ENCODE assay signal across 12 mouse cellular contexts in genomic region chr5:107201509-107202182, GRCm38 (mm10).
DNase-seq lines count a peak whose midpoint lies in the region; ATAC-seq and TF ChIP-seq lines count a peak whose summit lies in the region.
"Had no signal": no experiment of that assay in that cellular context is flagged by ENCODE, and none has a peak within 500 bp of the region (broad histone marks: within the 10 kb centered on the region; RNA-seq: fewer than 3 reads in every experiment).

No protein-coding gene starts in this region.

- H3K4me2 ChIP-seq in lung, embryonic 15.5 days, result no peak overlapping the region
- H3K4me2 ChIP-seq in liver, embryonic 14.5 days (ENCODE audit: low read depth), result 0 out of 2 replicates have a peak overlapping the region, but pooled peaks have one; percentile 13
- H3K4me2 ChIP-seq in forebrain, embryonic 15.5 days (replicated peaks), result no peak overlapping the region
- H3K4me2 ChIP-seq: hindbrain, embryonic 15.5 days had no signal

- H3K4me1 ChIP-seq in lung, embryonic 15.5 days, result peaks cover 42% of the 10 kb centered on the region
- H3K4me1 ChIP-seq in liver, embryonic 14.5 days (replicated peaks; ENCODE audit: control insufficient read depth in 2 of 2, insufficient read depth in 2 of 2, low read length in 1 of 2), result peaks cover 3 to 25% of the 10 kb centered on the region in 2 experiments; a peak in 3 of 4 replicates
- H3K4me1 ChIP-seq in forebrain, embryonic 15.5 days, result no peaks in the 10 kb centered on the region; the same call in 1 of the 2 replicates

- WGBS in lung, embryonic 15.5 days, result 61% methylated on average over 9 of the region's 9 CpGs
- 48% methylated on average over 9 of the region's 9 CpGs for WGBS in liver, embryonic 14.5 days (ENCODE audit: insufficient replicate concordance)
- WGBS in forebrain, embryonic 15.5 days, result 64% methylated on average over 9 of the region's 9 CpGs

- DNase-seq in lung, postnatal 36 days, result no peak
- DNase-seq in T-cell, adult 2 months (ENCODE audit: low spot score), result peak; percentile 74
- DNase-seq in liver, embryonic 14.5 days (ENCODE audit: low read depth in 3 of 3, low spot score in 3 of 3), result no peak
- DNase-seq in frontal cortex, adult 2 months (ENCODE audit: extremely low spot score in 1 of 2, low spot score in 1 of 2), result no peak
- no peak for DNase-seq in cerebellum, postnatal 25 days
- DNase-seq: cerebellum, adult 9-10 months had no signal

- no peak overlapping the region for H3K9ac ChIP-seq in lung, embryonic 15.5 days
- H3K9ac ChIP-seq in liver, embryonic 14.5 days (replicated peaks), result no peak overlapping the region
- H3K9ac ChIP-seq in forebrain, embryonic 15.5 days (replicated peaks), result no peak overlapping the region
- H3K9ac ChIP-seq: hindbrain, embryonic 15.5 days had no signal

- H3K4me3 ChIP-seq in lung, embryonic 15.5 days, result no peak overlapping the region
- H3K4me3 ChIP-seq in liver, embryonic 14.5 days (ENCODE audit: insufficient read depth in 1 of 2, low read depth in 2 of 2, low read length in 2 of 2), result no peak overlapping the region
- H3K4me3 ChIP-seq in forebrain, embryonic 15.5 days, result no peak overlapping the region
- H3K4me3 ChIP-seq: forebrain, embryonic 10.5 days; hindbrain, embryonic 15.5 days; megakaryocyte, embryonic 14.5 days had no signal

- no peaks in the 10 kb centered on the region for H3K36me3 ChIP-seq in lung, embryonic 15.5 days
- H3K36me3 ChIP-seq in liver, embryonic 14.5 days (replicated peaks; ENCODE audit: control insufficient read depth, insufficient read depth, low read depth), result no peaks in the 10 kb centered on the region
- no peaks in the 10 kb centered on the region for H3K36me3 ChIP-seq in forebrain, embryonic 15.5 days
- H3K36me3 ChIP-seq: forebrain, embryonic 10.5 days; hindbrain, embryonic 15.5 days had no signal

- ATAC-seq in lung, embryonic 15.5 days (ENCODE audit: borderline replicate concordance, extremely low read depth, low FRiP score, low TSS enrichment), result no peak
- ATAC-seq in erythroid progenitor cell, adult 5-6 weeks (replicated peaks; ENCODE audit: low FRiP score, poor library complexity, severe bottlenecking), result 0 out of 2 replicates have a peak, but pooled peaks have one; percentile 60
- ATAC-seq in liver, embryonic 14.5 days (ENCODE audit: insufficient read depth), result no peak
- no peak for ATAC-seq in forebrain, embryonic 15.5 days (replicated peaks)

- H3K27ac ChIP-seq in lung, embryonic 15.5 days, result peak overlapping the region; percentile 92
- no peak overlapping the region for H3K27ac ChIP-seq in liver, embryonic 14.5 days
- no peak overlapping the region for H3K27ac ChIP-seq in forebrain, embryonic 15.5 days (replicated peaks)
- H3K27ac ChIP-seq: forebrain, embryonic 10.5 days; hindbrain, embryonic 15.5 days had no signal

- H3K27me3 ChIP-seq in lung, embryonic 15.5 days, result no peaks in the 10 kb centered on the region
- H3K27me3 ChIP-seq in liver, embryonic 14.5 days (ENCODE audit: control insufficient read depth, insufficient read depth, low read length), result no peaks in the 10 kb centered on the region
- H3K27me3 ChIP-seq in forebrain, embryonic 15.5 days, result no peaks in the 10 kb centered on the region
- H3K27me3 ChIP-seq: hindbrain, embryonic 15.5 days; megakaryocyte, embryonic 14.5 days had no signal

- no peak for TF ChIP-seq EP300 in liver, embryonic 14.5 days (IDR thresholded peaks at IDR 0.05; ENCODE audit: low read depth)

- no peaks in the 10 kb centered on the region for H3K9me3 ChIP-seq in lung, embryonic 15.5 days
- no peaks in the 10 kb centered on the region for H3K9me3 ChIP-seq in liver, embryonic 14.5 days (ENCODE audit: control insufficient read depth, low read length)
- no peaks in the 10 kb centered on the region for H3K9me3 ChIP-seq in forebrain, embryonic 15.5 days
- H3K9me3 ChIP-seq: forebrain, embryonic 10.5 days; hindbrain, embryonic 15.5 days had no signal

- no peak for TF ChIP-seq CTCF in liver, embryonic 14.5 days (IDR thresholded peaks at IDR 0.05; ENCODE audit: low read depth)
